Mouse (Mus musculus): ENCODE data around the gene Sh3pxd2b. TPM values are rescaled to one million over a fixed set of nuclear protein-coding genes. Genes with fewer than 3 reads are reported as not detected.

The Sh3pxd2b gene
- polyA plus RNA-seq, 1 experiment from 2014 or later: 30.0 TPM

Other genes starting within 250 kb of the Sh3pxd2b start
- gene Il9r, start 147.5 kb upstream of the Sh3pxd2b start, polyA plus RNA-seq (2016; fragmentation: Nextera tagmentation; extraction: Ambion mirVana): not detected in 2 replicates
- 53.3 and 66.7 TPM in 2 replicates for gene Snrnp25, start 142.4 kb upstream of the Sh3pxd2b start, polyA plus RNA-seq (2016; fragmentation: Nextera tagmentation; extraction: Ambion mirVana)
- 19.1 and 23.5 TPM in 2 replicates for gene Rhbdf1, start 125.5 kb upstream of the Sh3pxd2b start, polyA plus RNA-seq (2016; fragmentation: Nextera tagmentation; extraction: Ambion mirVana)
- 26.6 and 30.6 TPM in 2 replicates for gene Mpg, start 121.3 kb upstream of the Sh3pxd2b start, polyA plus RNA-seq (2016; fragmentation: Nextera tagmentation; extraction: Ambion mirVana)
- 44.7 and 47.0 TPM in 2 replicates for gene Nprl3, start 80.1 kb upstream of the Sh3pxd2b start, polyA plus RNA-seq (2016; fragmentation: Nextera tagmentation; extraction: Ambion mirVana)
- 1,559 and 1,723 TPM in 2 replicates for gene Hba-x, start 71.4 kb upstream of the Sh3pxd2b start, polyA plus RNA-seq (2016; fragmentation: Nextera tagmentation; extraction: Ambion mirVana)
- gene Hba-a1, start 64.3 kb upstream of the Sh3pxd2b start, polyA plus RNA-seq (2016; fragmentation: Nextera tagmentation; extraction: Ambion mirVana): 2,872 and 3,406 TPM in 2 replicates
- 3.4 and 4.3 TPM in 2 replicates for gene Hbq1b, start 60.9 kb upstream of the Sh3pxd2b start, polyA plus RNA-seq (2016; fragmentation: Nextera tagmentation; extraction: Ambion mirVana)
- gene Hba-a2, start 51.3 kb upstream of the Sh3pxd2b start, polyA plus RNA-seq (2016; fragmentation: Nextera tagmentation; extraction: Ambion mirVana): 6,134 and 7,278 TPM in 2 replicates
- gene Hbq1a, start 47.8 kb upstream of the Sh3pxd2b start, polyA plus RNA-seq (2016; fragmentation: Nextera tagmentation; extraction: Ambion mirVana): 0.75 and 0.92 TPM in 2 replicates
- gene Ubtd2, start 107.5 kb downstream of the Sh3pxd2b start, polyA plus RNA-seq (2016; fragmentation: Nextera tagmentation; extraction: Ambion mirVana): 66.3 and 67.2 TPM in 2 replicates
- 0.51 and 0.89 TPM in 2 replicates for gene Efcab9, start 184.3 kb downstream of the Sh3pxd2b start, polyA plus RNA-seq (2016; fragmentation: Nextera tagmentation; extraction: Ambion mirVana)
- gene Stk10, start 185.5 kb downstream of the Sh3pxd2b start, polyA plus RNA-seq (2016; fragmentation: Nextera tagmentation; extraction: Ambion mirVana): 1.8 TPM in 2 replicates

All from midbrain, embryonic 12.5 days (tissue).